Mouse (Mus musculus) erythroblast, adult 5-6 weeks (primary cell): Measurements from ENCODE around the gene Olfr1132. TPM values are rescaled to one million over a fixed set of nuclear protein-coding genes. Genes with fewer than 3 reads are reported as not detected.
"Not testable (repeated sequence)": the region's sequence is repeated elsewhere in the genome, so short reads cannot be mapped to it uniquely, and the experiment has no call there.

Experiments used
- ATAC-seq: replicated peaks from 2 replicates; pipeline ENCODE4 v1.8.0; 2016; ENCODE audit warnings: moderate number of reproducible peaks, mild to moderate bottlenecking, moderate TSS enrichment, inconsistent platforms; ENCODE audit not compliant: poor library complexity, low FRiP score, severe bottlenecking
- total RNA-seq, 2 experiments: library from RNA; stranded (forward) in 1 of 2; stranded (reverse) in 1 of 2; fragments of 150-400 nt in 1 of 2; fragments of 200-764, 138-1000 nt in 1 of 2; gene quantifications; 2 replicates each; pipeline versions ENCODE4 v1.2.3 to v1.2.4; 2015 to 2017; ENCODE audit warnings: low replicate concordance in 2 of 2

Gene Olfr1132
- total RNA-seq (2015; ENCODE audit: low replicate concordance), result not detected in 2 replicates
- 0.85 TPM in 1 of 2 replicates, not detected in the other for total RNA-seq (2017; ENCODE audit: low replicate concordance)

- no peak for ATAC-seq
These were observed at the start of gene Olfr1132 for GRCm38 (mm10) chr2:87637435-87637834. Olfr1132 (minus strand) TSS chr2:87637535.

GRCm38 (mm10) chr2:87673564-87673963, 36.2 kb upstream of the Olfr1132 start, which contains the start of gene Olfr1135:
Olfr1135 (minus strand) TSS chr2:87673664.
- no peak for ATAC-seq

GRCm38 (mm10) chr2:87658360-87658759, 21.0 kb upstream of the Olfr1132 start, which contains the start of gene Olfr1134:
Olfr1134 (minus strand) TSS chr2:87658460.
- ATAC-seq, result no peak

GRCm38 (mm10) chr2:87647274-87647673, 9.9 kb upstream of the Olfr1132 start, which contains the start of gene Olfr1133:
Olfr1133 (minus strand) TSS chr2:87647374.
- ATAC-seq, result no peak

GRCm38 (mm10) chr2:87642441-87642840, 5.1 kb upstream of the Olfr1132 start:
- ATAC-seq, result no peak

- ATAC-seq, result no peak
These were observed 10.5 kb downstream of the Olfr1132 start, which contains the start of gene Olfr1131 for GRCm38 (mm10) chr2:87626804-87627203. Olfr1131 (plus strand) TSS chr2:87627104.

- not testable (repeated sequence) for ATAC-seq
These were observed 31.4 kb downstream of the Olfr1132 start, which contains the start of gene Olfr1130 for GRCm38 (mm10) chr2:87605912-87606311. Olfr1130 (plus strand) TSS chr2:87606212.

Other genes with a start within 250 kb of the Olfr1132 start
- gene Olfr1123, start 220.9 kb downstream of the Olfr1132 start, total RNA-seq (2015; ENCODE audit: low replicate concordance), result not detected in 2 replicates
- gene Olfr1123, start 220.9 kb downstream of the Olfr1132 start, total RNA-seq (2017; ENCODE audit: low replicate concordance), result not detected in 2 replicates
- not detected in 2 replicates for gene Olfr1124, start 207.3 kb downstream of the Olfr1132 start, total RNA-seq (2015; ENCODE audit: low replicate concordance)
- not detected in 2 replicates for gene Olfr1124, start 207.3 kb downstream of the Olfr1132 start, total RNA-seq (2017; ENCODE audit: low replicate concordance)
- not detected in 2 replicates for gene Olfr1126, start 183.6 kb downstream of the Olfr1132 start, total RNA-seq (2015; ENCODE audit: low replicate concordance)
- 2.6 TPM in 1 of 2 replicates, not detected in the other for gene Olfr1126, start 183.6 kb downstream of the Olfr1132 start, total RNA-seq (2017; ENCODE audit: low replicate concordance)
- gene Pramel7, start 140.4 kb downstream of the Olfr1132 start, total RNA-seq (2015; ENCODE audit: low replicate concordance), result not detected in 2 replicates
- gene Pramel7, start 140.4 kb downstream of the Olfr1132 start, total RNA-seq (2017; ENCODE audit: low replicate concordance), result not detected in 2 replicates
- not detected in 2 replicates for gene Pramel6, start 131.0 kb downstream of the Olfr1132 start, total RNA-seq (2015; ENCODE audit: low replicate concordance)
- not detected in 2 replicates for gene Pramel6, start 131.0 kb downstream of the Olfr1132 start, total RNA-seq (2017; ENCODE audit: low replicate concordance)
- gene Olfr153, start 105.7 kb downstream of the Olfr1132 start, total RNA-seq (2015; ENCODE audit: low replicate concordance), result 1.5 TPM in 1 of 2 replicates, not detected in the other
- not detected in 2 replicates for gene Olfr153, start 105.7 kb downstream of the Olfr1132 start, total RNA-seq (2017; ENCODE audit: low replicate concordance)
- gene Olfr1128, start 92.0 kb downstream of the Olfr1132 start, total RNA-seq (2015; ENCODE audit: low replicate concordance), result not detected in 2 replicates
- gene Olfr1128, start 92.0 kb downstream of the Olfr1132 start, total RNA-seq (2017; ENCODE audit: low replicate concordance), result not detected in 2 replicates
- not detected in 2 replicates for gene Olfr1129, start 63.6 kb downstream of the Olfr1132 start, total RNA-seq (2015; ENCODE audit: low replicate concordance)
- gene Olfr1129, start 63.6 kb downstream of the Olfr1132 start, total RNA-seq (2017; ENCODE audit: low replicate concordance), result not detected in 2 replicates
- not detected in 2 replicates for gene Olfr1130, start 31.3 kb downstream of the Olfr1132 start, total RNA-seq (2015; ENCODE audit: low replicate concordance)
- not detected in 2 replicates for gene Olfr1130, start 31.3 kb downstream of the Olfr1132 start, total RNA-seq (2017; ENCODE audit: low replicate concordance)
- gene Olfr1131, start 10.4 kb downstream of the Olfr1132 start, total RNA-seq (2015; ENCODE audit: low replicate concordance), result not detected in 2 replicates
- gene Olfr1131, start 10.4 kb downstream of the Olfr1132 start, total RNA-seq (2017; ENCODE audit: low replicate concordance), result not detected in 2 replicates
- not detected in 2 replicates for gene Olfr1133, start 9.8 kb upstream of the Olfr1132 start, total RNA-seq (2015; ENCODE audit: low replicate concordance)
- not detected in 2 replicates for gene Olfr1133, start 9.8 kb upstream of the Olfr1132 start, total RNA-seq (2017; ENCODE audit: low replicate concordance)
- not detected in 2 replicates for gene Olfr1134, start 20.9 kb upstream of the Olfr1132 start, total RNA-seq (2015; ENCODE audit: low replicate concordance)
- gene Olfr1134, start 20.9 kb upstream of the Olfr1132 start, total RNA-seq (2017; ENCODE audit: low replicate concordance), result not detected in 2 replicates
- not detected in 2 replicates for gene Olfr1135, start 36.1 kb upstream of the Olfr1132 start, total RNA-seq (2015; ENCODE audit: low replicate concordance)
- not detected in 2 replicates for gene Olfr1135, start 36.1 kb upstream of the Olfr1132 start, total RNA-seq (2017; ENCODE audit: low replicate concordance)
- gene Olfr1136, start 56.4 kb upstream of the Olfr1132 start, total RNA-seq (2015; ENCODE audit: low replicate concordance), result not detected in 2 replicates
- not detected in 2 replicates for gene Olfr1136, start 56.4 kb upstream of the Olfr1132 start, total RNA-seq (2017; ENCODE audit: low replicate concordance)
- not detected in 2 replicates for gene Olfr1137, start 75.6 kb upstream of the Olfr1132 start, total RNA-seq (2015; ENCODE audit: low replicate concordance)
- gene Olfr1137, start 75.6 kb upstream of the Olfr1132 start, total RNA-seq (2017; ENCODE audit: low replicate concordance), result 0.98 TPM in 1 of 2 replicates, not detected in the other
- gene Olfr1138, start 102.4 kb upstream of the Olfr1132 start, total RNA-seq (2015; ENCODE audit: low replicate concordance), result not detected in 2 replicates
- gene Olfr1138, start 102.4 kb upstream of the Olfr1132 start, total RNA-seq (2017; ENCODE audit: low replicate concordance), result not detected in 2 replicates
- not detected in 2 replicates for gene Olfr1140, start 106.2 kb upstream of the Olfr1132 start, total RNA-seq (2015; ENCODE audit: low replicate concordance)
- not detected in 2 replicates for gene Olfr1140, start 106.2 kb upstream of the Olfr1132 start, total RNA-seq (2017; ENCODE audit: low replicate concordance)
- not detected in 2 replicates for gene Olfr1141, start 116.5 kb upstream of the Olfr1132 start, total RNA-seq (2015; ENCODE audit: low replicate concordance)
- not detected in 2 replicates for gene Olfr1141, start 116.5 kb upstream of the Olfr1132 start, total RNA-seq (2017; ENCODE audit: low replicate concordance)
- gene Olfr152, start 141.9 kb upstream of the Olfr1132 start, total RNA-seq (2015; ENCODE audit: low replicate concordance), result not detected in 2 replicates
- gene Olfr152, start 141.9 kb upstream of the Olfr1132 start, total RNA-seq (2017; ENCODE audit: low replicate concordance), result 2.4 TPM in 1 of 2 replicates, not detected in the other
- not detected in 2 replicates for gene Olfr1143, start 163.1 kb upstream of the Olfr1132 start, total RNA-seq (2015; ENCODE audit: low replicate concordance)
- gene Olfr1143, start 163.1 kb upstream of the Olfr1132 start, total RNA-seq (2017; ENCODE audit: low replicate concordance), result not detected in 2 replicates
- gene Olfr1145, start 172.3 kb upstream of the Olfr1132 start, total RNA-seq (2015; ENCODE audit: low replicate concordance), result not detected in 2 replicates
- gene Olfr1145, start 172.3 kb upstream of the Olfr1132 start, total RNA-seq (2017; ENCODE audit: low replicate concordance), result not detected in 2 replicates
- gene Olfr1148, start 193.0 kb upstream of the Olfr1132 start, total RNA-seq (2015; ENCODE audit: low replicate concordance), result not detected in 2 replicates
- not detected in 2 replicates for gene Olfr1148, start 193.0 kb upstream of the Olfr1132 start, total RNA-seq (2017; ENCODE audit: low replicate concordance)
- not detected in 2 replicates for gene Olfr1150-ps1, start 206.5 kb upstream of the Olfr1132 start, total RNA-seq (2015; ENCODE audit: low replicate concordance)
- 0.09 TPM in 1 of 2 replicates, not detected in the other for gene Olfr1150-ps1, start 206.5 kb upstream of the Olfr1132 start, total RNA-seq (2017; ENCODE audit: low replicate concordance)
- not detected in 2 replicates for gene Olfr1151, start 218.3 kb upstream of the Olfr1132 start, total RNA-seq (2015; ENCODE audit: low replicate concordance)
- gene Olfr1151, start 218.3 kb upstream of the Olfr1132 start, total RNA-seq (2017; ENCODE audit: low replicate concordance), result 0.56 TPM in 1 of 2 replicates, not detected in the other
- not detected in 2 replicates for gene Olfr1152, start 229.0 kb upstream of the Olfr1132 start, total RNA-seq (2015; ENCODE audit: low replicate concordance)
- gene Olfr1152, start 229.0 kb upstream of the Olfr1132 start, total RNA-seq (2017; ENCODE audit: low replicate concordance), result not detected in 2 replicates